Mouse (Mus musculus) lung, postnatal 0 days (tissue): ENCODE data around the gene Ccr7. TPM values are rescaled to one million over a fixed set of nuclear protein-coding genes. Genes with fewer than 3 reads are reported as not detected.

Experiments
- ATAC-seq: fragments of 200-750 bp; cut with Nextera tagmentation; 2 replicates; pipeline ENCODE4 v1.8.0; 2017; ENCODE audit warnings: moderate library complexity
- DNase-seq: peaks from one replicate; pipeline ENCODE4 v3.0.0-alpha.2; 2016; ENCODE audit warnings: low spot score
- H3K27ac ChIP-seq: fragments of 300-500 bp; sonication (generic); 2 replicates; pipeline ENCODE4 v1.5.1; 2014; ENCODE audit warnings: antibody characterized with exemption, mild to moderate bottlenecking, low read length, mixed read lengths
- H3K27me3 ChIP-seq: fragments of 300-500 bp; sonication (generic); replicated peaks from 2 replicates; pipeline ENCODE4 v1.6.1; 2014; ENCODE audit warnings: low read length, mixed read lengths; ENCODE audit not compliant: insufficient read depth
- H3K36me3 ChIP-seq: fragments of 300-500 bp; sonication (generic); 2 replicates; pipeline ENCODE4 v1.6.1; 2014; ENCODE audit warnings: low read length, mixed read lengths; ENCODE audit not compliant: insufficient read depth
- H3K4me1 ChIP-seq: fragments of 300-500 bp; sonication (generic); 2 replicates; pipeline ENCODE4 v1.6.1; 2014; ENCODE audit warnings: antibody characterized with exemption, low read depth, low read length, mixed read lengths; ENCODE audit not compliant: insufficient read depth
- H3K4me2 ChIP-seq: fragments of 300-500 bp; sonication (generic); replicated peaks from 2 replicates; pipeline ENCODE4 v1.6.1; 2014; ENCODE audit warnings: low read depth, mild to moderate bottlenecking, low read length, moderate library complexity, mixed read lengths
- H3K4me3 ChIP-seq: fragments of 300-500 bp; sonication (generic); 2 replicates; pipeline ENCODE4 v1.5.1; 2014; ENCODE audit warnings: low read depth, low read length
- H3K9ac ChIP-seq: fragments of 300-500 bp; sonication (generic); replicated peaks from 2 replicates; pipeline ENCODE4 v1.6.1; 2014; ENCODE audit warnings: low read depth, mild to moderate bottlenecking
- H3K9me3 ChIP-seq: fragments of 300-500 bp; sonication (generic); 2 replicates; pipeline ENCODE4 v1.6.1; 2016; ENCODE audit warnings: low read length, mixed read lengths
- CTCF ChIP-seq: IDR thresholded peaks from 2 replicates; pipeline ENCODE4 v1.5.1; 2016; ENCODE audit warnings: antibody characterized with exemption, mild to moderate bottlenecking
- EP300 ChIP-seq: IDR thresholded peaks from 2 replicates; pipeline ENCODE4 v1.6.1; 2016; ENCODE audit warnings: antibody characterized with exemption, mild to moderate bottlenecking, control low read depth
- WGBS: fragments of 180-500 bp; shearing (Covaris S2); extraction: QIAGEN DNeasy Blood & Tissue Kit; methylation state at CpG from one replicate; pipeline ENCODE4 v1.1.7; 2014; 5-methylcytosine and 5-hydroxymethylcytosine counted together
- polyA plus RNA-seq: library from polyadenylated mRNA; unstranded; fragments of >200 nt; fragmentation: Nextera tagmentation; extraction: Ambion mirVana; gene quantifications from 2 replicates; pipeline ENCODE4 v1.2.1, GENCODE M21; 2015

Gene Ccr7
- polyA plus RNA-seq, 1 experiment from 2014 or later, result 0.69 TPM

DNA sequence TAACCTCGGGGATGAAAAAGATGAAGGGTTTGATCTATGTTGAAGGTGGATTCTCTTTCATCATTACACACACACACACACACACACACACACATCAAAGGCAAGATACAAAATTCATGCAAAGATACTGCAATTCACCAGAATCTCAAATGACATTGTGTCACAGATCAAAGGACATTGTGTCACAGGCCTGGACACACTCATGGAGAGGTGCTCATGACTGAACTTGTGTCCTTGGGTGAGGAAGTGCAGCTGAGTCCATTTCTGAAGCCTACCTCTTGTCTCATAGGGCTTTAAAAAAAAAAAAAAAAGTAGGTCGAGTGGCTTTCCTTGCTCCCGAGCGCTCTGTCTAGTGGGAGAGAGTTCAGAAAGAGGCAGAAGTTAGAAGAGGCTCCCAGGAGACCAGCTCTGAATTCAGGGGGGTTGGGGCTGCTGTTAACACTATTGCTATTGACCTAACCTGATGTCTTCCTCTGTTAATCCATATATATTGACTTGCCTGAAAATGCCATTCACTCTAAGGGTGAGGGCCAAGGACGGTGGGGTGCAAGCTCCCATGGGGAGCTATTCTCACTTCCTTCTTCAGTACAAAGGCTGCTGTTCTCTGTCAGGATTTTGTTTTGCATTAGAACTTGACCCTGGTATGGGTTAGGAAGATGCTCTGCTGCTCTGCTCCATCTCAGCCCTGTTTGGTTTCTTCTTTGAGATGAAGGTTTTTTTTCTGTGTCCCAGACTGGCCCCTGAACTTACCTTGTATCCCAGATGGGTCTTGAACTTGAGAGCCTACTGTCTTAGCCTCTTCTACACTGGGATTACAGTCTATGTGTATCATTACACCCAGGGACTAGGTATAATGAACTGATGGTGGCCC, 22.4 kb upstream of the Ccr7 start:
- no peaks in the 10 kb centered on the region for H3K4me1 ChIP-seq
- DNase-seq (no peak), ATAC-seq (no peak)
- 52% methylated on average over 5 of the region's 5 CpGs for WGBS
- no peak overlapping the region for H3K4me2 ChIP-seq
- no peak overlapping the region for H3K4me3 ChIP-seq
- no peaks in the 10 kb centered on the region for H3K36me3 ChIP-seq
- H3K9me3 ChIP-seq, result no peaks in the 10 kb centered on the region
- no peak overlapping the region for H3K27ac ChIP-seq
- no peaks in the 10 kb centered on the region for H3K27me3 ChIP-seq
- TF ChIP-seq EP300 (no peak), CTCF (no peak)
- H3K9ac ChIP-seq, result no peak overlapping the region

- no peaks in the 10 kb centered on the region for H3K36me3 ChIP-seq
- WGBS, result 70% methylated on average over 4 of the region's 4 CpGs
These were observed 17.1 kb upstream of the Ccr7 start for GRCm38 (mm10) chr11:99172002-99172401.

DNA sequence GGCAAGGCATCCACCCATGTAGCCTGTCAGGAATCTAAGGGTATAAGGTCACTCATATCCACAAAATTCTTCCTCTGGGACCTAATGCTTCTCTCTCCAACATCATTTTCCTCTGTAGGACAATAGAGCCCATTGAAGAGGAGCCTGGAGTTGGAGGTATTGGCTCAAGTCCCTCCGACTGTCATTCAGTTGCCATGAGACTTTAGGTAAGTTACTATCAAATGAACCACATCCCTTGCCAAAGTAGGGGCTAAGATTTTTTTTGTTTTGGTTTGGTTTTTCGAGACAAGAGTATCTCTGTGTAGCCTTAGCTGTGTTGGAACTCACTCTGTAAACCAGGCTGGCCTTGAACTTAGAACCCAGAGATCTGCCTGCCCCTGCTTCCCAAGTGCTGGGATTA, 16.6 kb upstream of the Ccr7 start:
- no peak for DNase-seq
- 66% methylated on average over 2 of the region's 2 CpGs for WGBS
- Histone ChIP-seq H3K9me3 (no peaks in the 10 kb centered on the region), H3K36me3 (no peaks in the 10 kb centered on the region), H3K4me3 (no peak overlapping the region), H3K27me3 (no peaks in the 10 kb centered on the region), H3K4me2 (no peak overlapping the region), H3K27ac (no peak overlapping the region), H3K4me1 (no peaks in the 10 kb centered on the region), H3K9ac (no peak overlapping the region)
- no peak for ATAC-seq
- no peak for TF ChIP-seq EP300
- TF ChIP-seq CTCF, result no peak

More at GRCm38 (mm10) chr11:99172002-99172401, 17.1 kb upstream of the Ccr7 start:
- Histone ChIP-seq H3K4me3 (no peak overlapping the region), H3K9ac (no peak overlapping the region), H3K27me3 (no peaks in the 10 kb centered on the region), H3K4me2 (no peak overlapping the region), H3K4me1 (no peaks in the 10 kb centered on the region), H3K9me3 (no peaks in the 10 kb centered on the region), H3K27ac (no peak overlapping the region)
- DNase-seq, result no peak
- TF ChIP-seq CTCF (no peak), EP300 (no peak)
- ATAC-seq, result no peak

DNA sequence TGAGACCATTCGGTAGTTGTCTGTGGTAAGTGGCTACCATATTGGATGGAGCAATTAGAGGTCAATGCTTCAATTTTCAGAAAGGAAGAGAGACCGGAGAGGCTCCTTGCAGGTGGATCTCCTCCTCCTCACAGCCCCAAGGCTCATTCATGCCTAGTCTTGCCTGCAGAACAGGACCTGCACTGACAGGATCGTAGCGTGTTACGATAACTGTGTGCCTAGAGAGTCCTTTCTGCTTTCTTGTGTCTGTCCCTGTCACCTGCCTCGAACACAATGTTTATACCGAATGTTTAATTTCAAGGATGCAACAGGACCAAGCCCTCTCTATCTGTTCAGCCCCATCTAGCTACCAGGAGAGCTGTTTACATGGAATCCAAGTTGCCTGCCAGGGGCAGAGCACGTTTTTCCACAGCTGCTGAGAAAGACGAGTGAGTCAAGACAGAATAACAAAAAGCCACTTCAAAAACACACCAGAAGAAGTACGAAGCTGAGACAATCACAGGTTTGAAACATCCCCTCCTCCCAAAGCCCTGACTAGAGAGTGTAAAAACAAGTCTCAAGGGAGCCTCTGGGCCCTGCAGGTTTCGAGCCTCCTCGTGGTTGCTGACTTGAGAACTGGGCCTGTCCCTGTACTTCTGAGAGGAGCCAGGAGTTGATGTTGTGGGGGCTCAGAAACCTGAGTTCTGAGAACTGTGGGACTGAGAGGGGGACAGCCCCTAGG, 15.8 kb upstream of the Ccr7 start:
- DNase-seq, result no peak
- Histone ChIP-seq H3K4me3 (no peak overlapping the region), H3K9ac (no peak overlapping the region), H3K36me3 (no peaks in the 10 kb centered on the region), H3K27ac (no peak overlapping the region), H3K4me1 (no peaks in the 10 kb centered on the region), H3K27me3 (no peaks in the 10 kb centered on the region), H3K4me2 (no peak overlapping the region), H3K9me3 (no peaks in the 10 kb centered on the region)
- ATAC-seq, result no peak
- no peak for TF ChIP-seq EP300
- TF ChIP-seq CTCF, result no peak
- 64% methylated on average over 12 of the region's 12 CpGs for WGBS

DNA sequence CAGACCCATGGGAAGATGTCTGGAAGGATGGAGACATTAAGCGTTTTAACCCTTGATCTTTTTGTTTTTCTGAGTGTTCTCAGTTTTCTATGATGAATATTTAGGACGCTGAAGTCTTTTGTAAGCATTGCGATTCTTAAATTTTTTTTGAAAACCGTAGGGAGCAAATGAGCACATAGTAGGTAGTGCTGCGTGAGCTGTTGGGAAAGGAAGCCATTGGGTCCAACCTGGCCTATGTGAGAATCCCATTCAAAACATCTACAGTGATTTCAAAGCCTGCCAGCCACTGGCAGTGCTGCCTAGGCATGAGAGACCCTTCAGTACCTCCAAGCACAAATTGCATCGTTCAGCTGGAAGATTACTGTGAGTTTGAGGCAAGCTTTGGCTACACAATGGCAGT, 15.1 kb upstream of the Ccr7 start:
- H3K9me3 ChIP-seq, result no peaks in the 10 kb centered on the region
- no peak overlapping the region for H3K4me3 ChIP-seq
- H3K4me2 ChIP-seq, result no peak overlapping the region
- TF ChIP-seq EP300 (no peak), CTCF (no peak)
- DNase-seq (no peak), ATAC-seq (no peak)
- H3K9ac ChIP-seq, result no peak overlapping the region
- no peaks in the 10 kb centered on the region for H3K4me1 ChIP-seq
- H3K36me3 ChIP-seq, result no peaks in the 10 kb centered on the region
- WGBS, result 89% methylated on average over 6 of the region's 6 CpGs
- H3K27me3 ChIP-seq, result no peaks in the 10 kb centered on the region
- no peak overlapping the region for H3K27ac ChIP-seq

- TF ChIP-seq EP300 (no peak), CTCF (no peak)
- H3K9ac ChIP-seq, result no peak overlapping the region
These were observed 14.6 kb upstream of the Ccr7 start for GRCm38 (mm10) chr11:99169438-99169837.

More at GRCm38 (mm10) chr11:99169438-99169837, 14.6 kb upstream of the Ccr7 start:
- Histone ChIP-seq H3K9me3 (no peaks in the 10 kb centered on the region), H3K4me2 (no peak overlapping the region), H3K4me3 (no peak overlapping the region), H3K27me3 (no peaks in the 10 kb centered on the region), H3K36me3 (no peaks in the 10 kb centered on the region), H3K27ac (no peak overlapping the region), H3K4me1 (no peaks in the 10 kb centered on the region)
- ATAC-seq (no peak), DNase-seq (no peak)
- WGBS, result 86% methylated on average over 2 of the region's 2 CpGs
